Mouse (Mus musculus) limb, embryonic 11.5 days (tissue): Measurements from ENCODE around the gene Lypd6. TPM values are rescaled to one million over a fixed set of nuclear protein-coding genes. Genes with fewer than 3 reads are reported as not detected.

Experiments used
- polyA plus RNA-seq: library from polyadenylated mRNA; unstranded; fragments of >200 nt; fragmentation: Nextera tagmentation; extraction: Ambion mirVana; gene quantifications from 2 replicates; pipeline ENCODE4 v1.2.1, GENCODE M21; 2014

Lypd6 gene
- polyA plus RNA-seq, 1 experiment from 2014 or later = 7.4 TPM

Other genes with a start within 250 kb of the Lypd6 start
- gene Mmadhc, start 230.4 kb downstream of the Lypd6 start, polyA plus RNA-seq = 168 and 170 TPM in 2 replicates